Mouse (Mus musculus) ES-E14 (cell line): ENCODE results near the gene Csnk2a2. TPM values are rescaled to one million over a fixed set of nuclear protein-coding genes. Genes with fewer than 3 reads are reported as not detected.
A peak's percentile ranks its signal among the peaks of the same experiment; 100 is the strongest.

ENCODE experiments used
- DNase-seq: peaks from one replicate; pipeline ENCODE4 v3.0.0-alpha.2; 2013; ENCODE audit warnings: low read depth, low spot score
- H3K27ac ChIP-seq: 2 replicates; pipeline ENCODE4 v1.5.1; 2012; ENCODE audit warnings: low read depth, mild to moderate bottlenecking, low read length, moderate library complexity, mixed read lengths; ENCODE audit not compliant: poor library complexity, insufficient read depth, severe bottlenecking
- H3K36me3 ChIP-seq: 2 replicates; pipeline ENCODE4 v1.6.1; 2012; ENCODE audit warnings: mild to moderate bottlenecking, low read length, moderate library complexity, mixed read lengths; ENCODE audit not compliant: control insufficient read depth, poor library complexity, insufficient read depth, severe bottlenecking
- H3K4me1 ChIP-seq, 2 experiments: fragments of 150-350 bp in 1 of 2; sonication (generic) in 1 of 2; 2 replicates each; pipeline ENCODE4 v1.6.1; 2012; ENCODE audit warnings: low read length in 2 of 2, mild to moderate bottlenecking in 1 of 2, mixed read lengths in 1 of 2; ENCODE audit not compliant: control insufficient read depth in 2 of 2, insufficient read depth in 2 of 2, poor library complexity in 1 of 2
- H3K4me3 ChIP-seq, 2 experiments: fragments of 150-350 bp in 1 of 2; sonication (generic) in 1 of 2; 2 replicates each; pipeline ENCODE4 v1.5.1; 2012; ENCODE audit warnings: low read length in 2 of 2, low read depth in 1 of 2, mild to moderate bottlenecking in 1 of 2, mixed read lengths in 1 of 2; ENCODE audit not compliant: insufficient read depth in 1 of 2, poor library complexity in 1 of 2, severe bottlenecking in 1 of 2
- H3K9ac ChIP-seq: 2 replicates; pipeline ENCODE4 v1.6.1; 2012; ENCODE audit warnings: low read depth, mild to moderate bottlenecking, low read length, mixed read lengths; ENCODE audit not compliant: poor library complexity, insufficient read depth, severe bottlenecking
- H3K9me3 ChIP-seq: fragments of 150-350 bp; sonication (generic); 2 replicates; pipeline ENCODE4 v1.6.1; 2012; ENCODE audit warnings: low read depth, mild to moderate bottlenecking, low read length; ENCODE audit not compliant: control insufficient read depth, insufficient read depth
- CHD2 ChIP-seq: IDR thresholded peaks from 2 replicates; pipeline ENCODE4 v1.6.1; 2014; ENCODE audit warnings: mild to moderate bottlenecking, low read depth, low read length, inconsistent platforms
- HCFC1 ChIP-seq: IDR thresholded peaks from 2 replicates; pipeline ENCODE4 v1.6.1; 2012; ENCODE audit warnings: low read length, inconsistent platforms, borderline replicate concordance; ENCODE audit not compliant: insufficient read depth
- MAFK ChIP-seq: IDR thresholded peaks from 2 replicates; pipeline ENCODE4 v1.6.1; 2014; ENCODE audit warnings: mild to moderate bottlenecking, low read depth, low read length, inconsistent platforms; ENCODE audit not compliant: insufficient read depth
- ZC3H11A ChIP-seq: IDR thresholded peaks from 2 replicates; pipeline ENCODE4 v1.6.1; 2012; ENCODE audit warnings: low read depth, mild to moderate bottlenecking, inconsistent platforms, low read length, borderline replicate concordance
- ZNF384 ChIP-seq: IDR thresholded peaks from 2 replicates; pipeline ENCODE4 v1.6.1; 2012; ENCODE audit warnings: low read depth, low read length, inconsistent platforms
- in situ Hi-C, 2 experiments: fragments of 600-800 bp; cut with MboI; formaldehyde crosslinking; loops; one replicate each; pipeline ENCODE4 v1.15.1; 2025; ENCODE audit warnings: low sequenced_read_pairs in 2 of 2, inconsistent platforms in 1 of 2; ENCODE audit not compliant: unreplicated experiment in 2 of 2
- total RNA-seq: library from RNA; depleted of rRNA; stranded (reverse); fragments of 300-350 nt; gene quantifications from 2 replicates; pipeline ENCODE4 v1.2.3, GENCODE M21; 2012

The Csnk2a2 gene
- total RNA-seq, 1 experiment: 52.4 TPM

DNA sequence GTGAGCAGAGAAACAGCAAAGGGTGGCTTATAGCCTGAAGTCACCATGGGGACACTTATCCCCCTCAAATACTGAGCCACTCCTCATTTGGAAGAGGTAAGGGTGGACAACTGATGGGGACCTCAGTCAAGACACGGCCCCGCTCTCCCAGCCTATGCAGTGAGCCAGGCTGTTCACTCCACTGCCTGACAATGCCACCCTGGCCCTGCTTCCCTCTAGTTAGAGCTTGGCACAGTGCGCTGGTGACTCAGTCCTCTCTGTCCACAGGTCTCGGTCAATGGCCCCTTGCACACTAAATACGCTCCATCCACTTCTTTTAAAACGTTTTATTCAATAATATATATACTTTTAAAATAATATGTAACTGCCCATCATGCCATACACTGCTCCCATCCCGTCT, 42.2 kb downstream of the Csnk2a2 start:
- DNase-seq: no peak
- Histone ChIP-seq H3K27ac (no peak overlapping the region), H3K9ac (no peak overlapping the region), H3K9me3 (peaks cover 3% of the 10 kb centered on the region; the same call in 1 of the 2 replicates), H3K4me1 (no peaks in the 10 kb centered on the region), H3K4me3 (no peak overlapping the region), H3K36me3 (peaks cover 22% of the 10 kb centered on the region)
- in situ Hi-C loops: no loop called here
- TF ChIP-seq HCFC1: no peak
- TF ChIP-seq CHD2: no peak
- TF ChIP-seq MAFK: no peak
- TF ChIP-seq ZC3H11A: no peak
- TF ChIP-seq ZNF384: no peak

DNA sequence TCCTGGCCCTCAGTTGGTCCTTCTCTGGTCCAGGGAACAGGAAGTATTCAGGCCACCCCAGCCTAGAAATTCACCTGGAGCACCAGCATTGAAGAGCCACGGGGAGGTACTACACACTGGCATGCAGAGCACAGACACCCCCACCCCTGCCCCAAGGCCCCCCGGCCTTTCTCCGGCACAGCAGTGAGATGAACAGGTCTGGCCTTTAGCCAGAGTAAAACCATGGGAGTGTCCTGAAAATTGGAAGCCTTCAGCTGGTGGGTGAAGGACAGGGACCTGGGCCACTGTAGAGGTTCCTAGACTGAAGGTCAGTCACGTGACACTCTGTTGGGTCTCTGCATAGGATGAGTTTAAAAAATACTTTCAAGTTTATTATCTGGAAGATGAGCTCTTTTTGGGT, 44.8 kb downstream of the Csnk2a2 start:
- H3K4me3 ChIP-seq: no peak overlapping the region
- TF ChIP-seq MAFK (no peak), HCFC1 (no peak), ZNF384 (no peak), ZC3H11A (no peak), CHD2 (no peak)
- no peak overlapping the region for H3K9ac ChIP-seq
- in situ Hi-C loops: no loop called here
- H3K4me1 ChIP-seq: no peaks in the 10 kb centered on the region
- peaks cover 10% of the 10 kb centered on the region for H3K36me3 ChIP-seq
- no peak overlapping the region for H3K27ac ChIP-seq
- peaks cover 11% of the 10 kb centered on the region for H3K9me3 ChIP-seq
- DNase-seq: no peak

DNA sequence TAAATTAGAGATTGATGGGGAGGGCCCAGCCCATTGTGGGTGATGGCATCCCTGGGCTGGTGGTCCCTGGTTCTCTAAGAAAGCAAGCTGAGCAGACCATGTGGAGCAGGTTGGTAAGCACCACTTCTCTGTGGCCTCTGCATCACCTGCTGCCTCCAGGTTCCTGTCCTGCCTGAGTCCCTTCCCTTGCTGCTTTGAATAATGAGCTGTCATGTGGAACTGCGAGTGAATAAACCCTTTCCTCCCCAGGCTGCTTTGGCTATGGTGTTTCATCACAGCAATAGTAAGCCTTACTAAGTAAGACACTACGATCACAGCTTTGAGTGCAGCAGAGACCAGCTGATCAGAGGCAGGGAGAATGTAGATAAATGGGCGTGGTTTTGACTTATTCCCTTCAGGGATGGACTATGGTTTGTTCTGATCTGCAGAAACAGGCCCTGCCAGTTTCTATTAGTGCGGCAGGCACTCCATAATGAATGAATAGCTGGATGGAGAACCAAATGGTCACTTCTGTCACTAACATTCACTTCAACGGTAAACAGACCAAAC, 48.3 kb downstream of the Csnk2a2 start:
- DNase-seq: no peak
- TF ChIP-seq MAFK (no peak), CHD2 (no peak), ZC3H11A (no peak), ZNF384 (no peak), HCFC1 (no peak)
- Histone ChIP-seq H3K9ac (no peak overlapping the region), H3K4me1 (peaks cover 0 to 2% of the 10 kb centered on the region in 2 experiments; a peak in 1 of 4 replicates), H3K27ac (no peak overlapping the region), H3K4me3 (no peak overlapping the region), H3K36me3 (no peaks in the 10 kb centered on the region), H3K9me3 (peaks cover 11% of the 10 kb centered on the region)
- in situ Hi-C loops: no loop called here

DNA sequence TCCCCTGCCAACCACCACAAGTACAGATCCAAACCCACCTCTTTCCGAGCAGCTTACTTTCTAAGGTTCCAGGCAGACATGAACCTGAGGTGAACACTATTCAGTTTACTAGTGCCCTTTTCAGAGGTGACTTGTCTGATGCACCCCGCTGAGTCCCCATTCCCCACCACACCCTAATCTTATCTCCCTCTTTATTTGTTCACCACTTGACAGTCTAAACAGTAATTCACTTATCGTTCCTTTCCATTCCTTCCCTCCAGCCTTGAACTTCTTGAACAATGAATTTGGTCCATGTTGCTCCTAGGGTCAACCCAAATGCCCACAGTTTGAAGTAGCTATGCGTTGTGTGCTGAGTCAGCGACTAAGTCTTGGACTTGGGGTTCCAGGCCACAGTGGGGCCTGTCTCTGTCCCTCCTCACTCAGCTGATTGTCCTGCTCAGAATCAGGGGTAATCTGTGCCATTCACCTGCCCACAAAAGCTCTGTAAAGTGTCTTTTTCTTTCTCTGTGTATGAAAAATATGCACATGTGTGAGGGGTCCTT, 49.6 kb downstream of the Csnk2a2 start:
- DNase-seq: no peak
- in situ Hi-C loops: no loop called here
- Histone ChIP-seq H3K9me3 (peaks cover 11% of the 10 kb centered on the region), H3K4me1 (peaks cover 0 to 2% of the 10 kb centered on the region in 2 experiments; a peak in 1 of 4 replicates), H3K9ac (no peak overlapping the region), H3K4me3 (no peak overlapping the region), H3K36me3 (no peaks in the 10 kb centered on the region), H3K27ac (no peak overlapping the region)
- peak; percentile 64 for TF ChIP-seq MAFK
- no peak for TF ChIP-seq ZNF384

DNA sequence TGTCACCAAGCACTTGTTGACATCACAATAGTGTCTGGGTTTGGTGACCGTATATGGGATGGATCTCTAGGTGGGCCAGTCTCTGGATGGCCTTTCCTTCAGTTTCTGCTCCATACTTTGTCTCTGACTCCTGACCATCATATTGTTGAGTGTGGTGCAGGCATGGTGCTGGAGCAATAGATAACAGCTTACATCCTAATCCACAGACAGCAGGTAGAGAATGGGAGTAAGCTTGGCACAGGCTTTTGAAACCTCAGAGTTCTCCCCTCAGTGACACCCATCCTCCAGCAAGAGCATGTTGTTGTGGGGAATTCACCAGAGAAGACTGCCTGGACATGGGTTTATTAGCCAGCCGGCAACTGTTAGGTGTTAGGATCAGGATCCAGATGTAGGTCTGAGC, 50.4 kb downstream of the Csnk2a2 start:
- no peaks in the 10 kb centered on the region for H3K36me3 ChIP-seq
- H3K27ac ChIP-seq: no peak overlapping the region
- peaks cover 11% of the 10 kb centered on the region for H3K9me3 ChIP-seq
- no peak overlapping the region for H3K4me3 ChIP-seq
- no peak overlapping the region for H3K9ac ChIP-seq
- in situ Hi-C loops: no loop called here
- H3K4me1 ChIP-seq: peaks cover 0 to 2% of the 10 kb centered on the region in 2 experiments; a peak in 1 of 4 replicates
- DNase-seq: no peak
- TF ChIP-seq CHD2: no peak
